Mouse (Mus musculus): ENCODE results near the gene Ccnk. TPM values are rescaled to one million over a fixed set of nuclear protein-coding genes. Genes with fewer than 3 reads are reported as not detected.

Ccnk gene
- polyA plus RNA-seq, 1 experiment from 2014 or later = 3.7 TPM

DNA sequence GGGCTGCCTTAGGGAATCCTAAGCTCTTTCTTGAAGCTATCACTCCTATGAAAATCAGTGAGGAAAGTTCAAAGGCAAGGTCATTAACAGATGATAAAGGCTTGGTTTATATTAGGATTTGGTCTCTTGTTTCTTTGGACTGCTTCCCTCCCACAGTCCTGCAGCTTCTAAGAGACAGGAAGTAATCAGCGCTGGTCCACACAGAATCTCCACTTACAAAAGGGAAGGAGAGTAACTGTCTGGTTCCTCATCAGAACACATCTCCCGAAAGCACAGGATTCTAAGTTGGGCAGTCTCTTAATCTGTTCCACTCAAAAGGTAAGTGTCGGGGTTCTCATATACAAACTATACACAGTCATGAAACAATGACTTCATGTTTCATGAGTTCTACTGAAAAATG is 10.5 kb upstream of the Ccnk start:
- H3K36me3 ChIP-seq = peaks cover 6% of the 10 kb centered on the region; the same call in 1 of the 2 replicates
- H3K9me3 ChIP-seq (replicated peaks) = no peaks in the 10 kb centered on the region
- WGBS = 57% methylated on average over 3 of the region's 3 CpGs
- ATAC-seq (replicated peaks; ENCODE audit: low FRiP score) = no peak
- no peak overlapping the region for H3K9ac ChIP-seq
- H3K27ac ChIP-seq = no peak overlapping the region
- no peak overlapping the region for H3K4me2 ChIP-seq
- H3K4me3 ChIP-seq (replicated peaks) = no peak overlapping the region
- H3K4me1 ChIP-seq = peaks cover 24% of the 10 kb centered on the region
- H3K27me3 ChIP-seq = no peaks in the 10 kb centered on the region

DNA sequence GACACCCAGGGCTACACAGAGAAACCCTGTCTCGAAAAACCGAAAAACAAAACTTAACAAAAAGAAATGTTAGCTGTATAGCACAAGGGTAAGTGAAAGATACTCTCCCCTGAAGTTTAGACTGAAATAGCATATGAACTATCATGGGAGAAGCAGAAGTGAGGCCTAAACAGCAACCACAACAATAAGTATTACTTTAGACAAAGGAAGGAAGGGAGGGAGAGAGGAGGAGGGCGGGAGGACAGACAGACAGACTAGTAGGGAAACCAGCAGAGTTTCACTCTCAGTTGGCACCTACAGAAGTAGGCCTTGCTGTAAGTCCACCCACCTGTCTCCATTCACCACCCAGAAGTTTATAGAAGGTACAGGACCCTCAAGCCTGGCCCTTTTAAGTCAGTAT is 8.9 kb upstream of the Ccnk start:
- H3K9ac ChIP-seq = no peak overlapping the region
- H3K4me1 ChIP-seq = peaks cover 29% of the 10 kb centered on the region
- no peak for ATAC-seq (replicated peaks; ENCODE audit: low FRiP score)
- no peak overlapping the region for H3K4me2 ChIP-seq
- 90% methylated on average over 3 of the region's 3 CpGs for WGBS
- H3K27ac ChIP-seq = no peak overlapping the region
- H3K36me3 ChIP-seq = no peaks in the 10 kb centered on the region
- no peak overlapping the region for H3K4me3 ChIP-seq (replicated peaks)
- no peaks in the 10 kb centered on the region for H3K9me3 ChIP-seq (replicated peaks)
- H3K27me3 ChIP-seq = no peaks in the 10 kb centered on the region

DNA sequence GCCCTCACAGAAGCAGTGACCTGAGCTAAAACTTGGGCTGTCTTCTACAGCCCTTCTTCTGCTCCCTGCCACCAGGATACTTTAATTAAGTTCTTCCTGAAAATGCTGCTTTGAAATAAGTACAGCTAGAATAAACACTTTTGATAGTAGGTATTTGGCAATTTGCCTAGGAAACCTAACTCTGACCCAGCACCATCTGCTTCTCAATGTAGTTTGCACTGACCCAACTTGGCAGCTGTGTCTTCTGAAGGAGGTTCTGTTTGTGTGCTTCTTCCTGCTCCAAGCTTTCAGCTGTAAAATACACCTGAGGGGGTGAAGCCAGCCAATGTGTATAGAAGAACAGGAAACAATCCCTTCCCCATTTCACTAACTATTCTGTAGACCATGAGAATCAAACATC is 8.0 kb upstream of the Ccnk start:
- no peak overlapping the region for H3K4me2 ChIP-seq
- no peaks in the 10 kb centered on the region for H3K27me3 ChIP-seq
- no peaks in the 10 kb centered on the region for H3K9me3 ChIP-seq (replicated peaks)
- H3K4me3 ChIP-seq (replicated peaks) = no peak overlapping the region
- no peak overlapping the region for H3K9ac ChIP-seq
- no peak overlapping the region for H3K27ac ChIP-seq
- H3K4me1 ChIP-seq = peaks cover 32% of the 10 kb centered on the region
- H3K36me3 ChIP-seq = no peaks in the 10 kb centered on the region
- ATAC-seq (replicated peaks; ENCODE audit: low FRiP score) = no peak

DNA sequence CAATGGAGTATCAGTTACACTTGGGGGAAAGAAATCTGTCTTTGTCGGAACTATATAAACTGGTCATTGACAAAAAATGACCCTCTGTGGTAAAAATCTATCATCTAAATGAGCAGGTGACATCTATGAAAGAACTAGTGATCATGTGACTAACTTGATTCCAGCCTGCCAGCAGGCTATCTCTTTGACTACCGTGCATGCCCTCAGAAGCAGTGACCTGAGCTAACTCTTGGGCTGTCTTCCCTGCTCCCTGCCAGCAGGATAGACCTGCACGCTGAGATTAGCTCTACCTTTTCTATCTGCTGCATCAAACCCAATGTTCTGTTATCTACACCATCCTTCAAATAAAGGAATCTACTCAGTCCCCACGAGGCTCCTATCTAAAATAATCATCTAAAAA is 6.7 kb upstream of the Ccnk start:
- Histone ChIP-seq H3K27me3 (no peaks in the 10 kb centered on the region), H3K36me3 (no peaks in the 10 kb centered on the region), H3K9me3 (replicated peaks) (no peaks in the 10 kb centered on the region), H3K4me2 (no peak overlapping the region), H3K27ac (no peak overlapping the region), H3K9ac (no peak overlapping the region), H3K4me1 (peaks cover 41% of the 10 kb centered on the region), H3K4me3 (replicated peaks) (no peak overlapping the region)
- WGBS = 45% methylated on average over 4 of the region's 4 CpGs
- no peak for ATAC-seq (replicated peaks; ENCODE audit: low FRiP score)

DNA sequence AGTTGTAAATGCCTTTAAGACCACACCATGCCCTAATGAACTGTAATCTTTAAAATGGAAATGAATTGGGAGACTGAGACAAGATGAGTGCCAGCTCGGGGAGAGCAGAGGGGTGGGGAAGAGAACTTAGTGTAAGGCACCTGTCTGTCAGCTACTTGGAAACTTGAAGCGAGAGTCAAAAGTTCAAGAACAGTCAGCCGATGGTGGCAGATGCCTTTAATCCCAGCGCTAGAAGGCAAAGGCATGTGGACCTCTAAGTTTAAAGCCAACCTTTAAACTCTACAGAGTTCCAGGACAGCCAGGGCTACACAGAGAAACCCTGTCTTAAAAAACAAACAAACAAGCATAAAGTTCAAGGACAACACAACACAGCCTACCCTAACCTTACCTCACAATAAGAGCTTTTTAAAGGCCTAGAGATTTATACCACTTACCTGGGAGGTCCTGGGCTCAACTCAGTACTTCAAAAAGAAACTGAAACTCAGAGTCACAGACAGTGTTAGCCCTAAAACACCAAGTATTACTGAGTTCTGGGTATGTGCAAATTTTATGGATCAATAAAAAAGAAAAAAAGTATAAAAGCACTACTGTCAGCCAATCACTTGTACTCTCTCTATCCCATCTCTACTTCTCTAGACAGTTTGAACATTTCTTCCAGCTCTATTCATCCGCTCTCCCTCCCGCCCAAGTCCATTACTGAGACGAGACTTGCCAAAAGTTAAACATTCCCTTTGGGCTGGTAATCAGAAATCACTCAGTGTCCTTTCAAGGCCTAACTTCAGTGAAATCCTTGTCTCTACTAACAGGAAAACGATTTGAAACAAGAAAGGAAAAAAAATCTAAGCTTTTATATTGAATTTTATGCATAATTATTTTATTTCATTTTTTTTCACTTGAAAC is 4.5 kb upstream of the Ccnk start:
- Histone ChIP-seq H3K4me3 (replicated peaks) (no peak overlapping the region), H3K9me3 (replicated peaks) (no peaks in the 10 kb centered on the region), H3K4me1 (peaks cover 43% of the 10 kb centered on the region), H3K27ac (no peak overlapping the region), H3K4me2 (no peak overlapping the region), H3K36me3 (no peaks in the 10 kb centered on the region), H3K27me3 (no peaks in the 10 kb centered on the region), H3K9ac (no peak overlapping the region)
- no peak for ATAC-seq (replicated peaks; ENCODE audit: low FRiP score)
- WGBS = 67% methylated on average over 8 of the region's 8 CpGs

DNA sequence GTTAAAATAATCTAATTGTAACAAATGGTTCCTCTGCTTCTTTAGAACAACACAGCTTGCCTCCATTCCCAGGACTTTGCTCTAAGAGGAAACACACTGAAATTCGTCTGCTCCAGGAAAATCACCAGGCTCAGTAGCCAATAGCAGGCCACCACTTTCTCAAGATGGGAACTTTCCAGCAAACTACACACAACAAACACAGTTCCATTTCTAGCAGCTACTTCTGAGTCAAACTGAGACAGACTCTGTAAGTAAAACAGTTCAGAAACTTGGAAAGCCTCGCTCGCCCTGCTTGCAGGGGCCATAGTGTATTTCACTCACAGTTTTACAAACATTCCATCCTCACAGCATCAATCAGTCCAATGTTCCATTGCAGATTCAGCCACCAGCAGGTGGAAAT is 3.0 kb upstream of the Ccnk start:
- H3K4me3 ChIP-seq (replicated peaks) = no peak overlapping the region
- no peaks in the 10 kb centered on the region for H3K36me3 ChIP-seq
- no peaks in the 10 kb centered on the region for H3K9me3 ChIP-seq (replicated peaks)
- no peaks in the 10 kb centered on the region for H3K27me3 ChIP-seq
- no peak for ATAC-seq (replicated peaks; ENCODE audit: low FRiP score)
- H3K9ac ChIP-seq = no peak overlapping the region
- H3K4me1 ChIP-seq = peaks cover 49% of the 10 kb centered on the region
- no peak overlapping the region for H3K4me2 ChIP-seq
- 72% methylated on average over 3 of the region's 3 CpGs for WGBS
- no peak overlapping the region for H3K27ac ChIP-seq

DNA sequence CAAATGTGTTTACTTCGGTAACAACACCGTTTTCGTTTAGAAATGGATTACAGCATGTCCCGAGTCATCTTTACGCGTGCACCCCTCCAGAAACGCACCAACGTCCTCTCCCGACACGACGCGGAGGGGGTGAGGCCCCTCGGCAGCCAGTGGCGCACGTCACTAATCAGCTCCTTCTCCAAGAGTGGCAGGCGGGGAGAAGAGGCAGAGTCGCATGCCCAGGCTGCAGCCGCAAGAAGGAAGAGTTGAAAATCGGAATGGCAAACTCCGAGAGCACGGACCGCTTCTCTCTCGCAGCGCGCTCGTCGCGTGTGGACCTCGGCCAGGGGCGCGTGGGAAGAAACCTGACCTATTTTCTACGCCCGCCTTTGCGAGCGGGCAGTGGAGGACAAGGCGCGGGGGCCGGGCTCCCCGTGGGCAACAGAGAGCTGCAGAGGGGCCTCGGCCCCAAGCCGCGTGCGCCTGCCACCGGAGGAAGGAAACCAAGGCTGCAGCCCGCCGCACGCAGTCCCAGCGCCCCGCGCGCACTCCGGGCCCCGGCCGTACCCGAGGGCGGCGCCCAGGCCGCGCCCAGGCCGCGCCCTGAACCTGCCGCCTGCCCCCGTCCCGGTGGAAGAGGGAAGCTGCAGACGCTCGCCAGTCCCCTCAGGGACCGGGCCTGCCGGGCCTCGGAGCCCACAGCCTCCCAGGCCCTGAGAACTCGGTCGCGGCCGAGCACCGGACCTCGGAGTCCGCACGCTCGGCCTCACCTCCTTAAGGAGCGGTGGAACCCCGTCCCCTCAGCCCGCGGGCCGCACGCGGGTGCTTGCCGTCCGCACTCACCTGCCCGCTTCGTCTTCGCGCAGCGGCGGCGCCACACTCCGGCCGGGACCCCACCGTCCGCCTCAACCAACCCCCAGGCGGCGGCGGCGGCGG is 791 bp upstream of the Ccnk start:
- peak overlapping the region; percentile 98 for H3K9ac ChIP-seq
- peak overlapping the region; percentile 100 for H3K4me3 ChIP-seq (replicated peaks)
- H3K9me3 ChIP-seq (replicated peaks) = no peaks in the 10 kb centered on the region
- H3K4me1 ChIP-seq = peaks cover 32% of the 10 kb centered on the region
- WGBS = under 1% methylated on average over 92 of the region's 103 CpGs
- ATAC-seq (replicated peaks; ENCODE audit: low FRiP score) = peak; percentile 59
- no peaks in the 10 kb centered on the region for H3K27me3 ChIP-seq
- peak overlapping the region; percentile 65 for H3K4me2 ChIP-seq
- peak overlapping the region; percentile 91 for H3K27ac ChIP-seq
- peaks cover 19% of the 10 kb centered on the region for H3K36me3 ChIP-seq

DNA sequence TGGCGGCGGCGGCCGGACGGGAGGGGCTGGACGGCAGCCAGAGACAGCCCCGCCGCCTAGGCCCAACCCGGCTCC is 296 bp upstream of the Ccnk start, which contains the start of gene Setd3:
Gene Setd3 (minus strand): TSS at position 69 of the 75 bp plus-strand sequence.
- no peaks in the 10 kb centered on the region for H3K27me3 ChIP-seq
- WGBS = 1% methylated on average over 9 of the region's 9 CpGs
- peak within 1 kb of the TSS; percentile 98 for H3K9ac ChIP-seq
- peak within 1 kb of the TSS; percentile 87 for H3K4me2 ChIP-seq
- ATAC-seq (replicated peaks; ENCODE audit: low FRiP score) = no peak
- peaks cover 32% of the 10 kb centered on the region for H3K4me1 ChIP-seq
- no peaks in the 10 kb centered on the region for H3K9me3 ChIP-seq (replicated peaks)
- peaks cover 24% of the 10 kb centered on the region for H3K36me3 ChIP-seq
- H3K27ac ChIP-seq = peak within 1 kb of the TSS; percentile 91
- H3K4me3 ChIP-seq (replicated peaks) = peak within 1 kb of the TSS; percentile 100

DNA sequence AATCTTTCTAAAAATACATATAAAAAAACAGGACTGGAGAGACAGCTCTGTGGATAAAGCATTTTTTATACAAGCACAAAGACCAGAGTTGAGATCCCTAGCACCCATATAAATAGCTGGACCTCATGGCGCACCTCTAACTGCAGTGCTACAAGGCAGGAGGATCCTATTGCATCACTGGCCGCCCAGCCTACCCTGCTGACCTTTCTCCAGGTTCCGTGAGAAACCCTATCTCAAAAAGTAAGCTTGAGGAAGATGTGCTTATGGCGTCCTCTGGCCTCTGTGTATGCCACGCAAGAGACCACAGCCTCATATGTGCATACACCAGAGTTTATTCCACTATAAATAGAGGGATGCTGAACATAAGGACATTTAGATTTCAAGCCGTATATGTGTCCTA is 2.3 kb downstream of the Ccnk start:
- H3K36me3 ChIP-seq = peaks cover 48% of the 10 kb centered on the region
- no peak overlapping the region for H3K4me2 ChIP-seq
- H3K27me3 ChIP-seq = no peaks in the 10 kb centered on the region
- no peak for ATAC-seq (replicated peaks; ENCODE audit: low FRiP score)
- H3K4me1 ChIP-seq = peaks cover 20% of the 10 kb centered on the region
- H3K4me3 ChIP-seq (replicated peaks) = no peak overlapping the region
- 88% methylated on average over 6 of the region's 6 CpGs for WGBS
- no peak overlapping the region for H3K9ac ChIP-seq
- H3K27ac ChIP-seq = no peak overlapping the region
- H3K9me3 ChIP-seq (replicated peaks) = no peaks in the 10 kb centered on the region

DNA sequence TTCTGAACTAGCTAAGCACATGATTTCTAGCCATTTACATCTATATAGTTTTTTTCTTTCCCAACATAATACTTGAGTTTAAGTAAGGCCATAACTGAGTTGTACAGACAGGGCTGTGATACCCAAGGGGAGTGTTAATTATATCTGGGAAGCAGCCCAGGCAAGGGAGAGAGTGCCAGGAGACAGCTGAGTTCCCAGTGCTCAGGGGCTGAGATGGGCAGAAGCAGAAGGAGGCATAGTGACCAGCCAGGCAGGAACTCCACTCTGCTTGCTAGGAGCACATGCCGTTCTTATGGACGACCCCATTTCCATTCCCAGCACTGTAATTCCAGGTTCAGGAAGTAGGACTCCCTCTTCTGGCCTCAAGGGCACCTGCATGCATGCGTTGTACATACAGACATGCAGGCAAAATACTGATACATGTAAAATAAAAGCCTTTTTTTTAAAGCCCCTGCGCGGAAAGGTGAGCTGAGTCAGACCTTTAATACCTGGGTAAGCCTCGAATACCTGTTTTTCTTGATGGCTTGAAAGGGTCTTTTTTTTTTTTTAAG is 8.2 kb downstream of the Ccnk start:
- Histone ChIP-seq H3K4me1 (no peaks in the 10 kb centered on the region), H3K36me3 (peaks cover 95% of the 10 kb centered on the region), H3K4me2 (no peak overlapping the region), H3K27me3 (no peaks in the 10 kb centered on the region), H3K9me3 (replicated peaks) (no peaks in the 10 kb centered on the region), H3K9ac (no peak overlapping the region), H3K27ac (no peak overlapping the region), H3K4me3 (replicated peaks) (no peak overlapping the region)
- 86% methylated on average over 6 of the region's 6 CpGs for WGBS
- ATAC-seq (replicated peaks; ENCODE audit: low FRiP score) = no peak

DNA sequence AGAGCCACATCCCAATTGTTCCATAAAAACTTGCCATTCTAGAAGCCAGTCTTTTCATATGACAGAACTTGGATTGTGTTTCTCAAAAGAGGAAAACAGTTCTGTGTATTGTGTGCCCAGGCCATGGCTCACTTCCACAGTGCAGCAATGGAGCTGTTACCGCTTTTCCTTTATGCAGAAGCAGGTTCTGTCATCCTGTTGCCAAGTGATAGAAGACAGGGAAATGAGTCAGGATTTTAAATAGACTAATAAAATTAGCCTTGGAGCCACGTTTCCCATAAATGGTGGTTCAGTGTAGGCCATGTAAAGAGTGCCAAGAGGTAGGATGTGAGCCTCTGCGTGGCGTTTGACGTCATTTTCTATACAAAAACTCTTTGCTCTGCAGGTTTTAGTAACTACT is 14.5 kb downstream of the Ccnk start:
- no peaks in the 10 kb centered on the region for H3K9me3 ChIP-seq (replicated peaks)

DNA sequence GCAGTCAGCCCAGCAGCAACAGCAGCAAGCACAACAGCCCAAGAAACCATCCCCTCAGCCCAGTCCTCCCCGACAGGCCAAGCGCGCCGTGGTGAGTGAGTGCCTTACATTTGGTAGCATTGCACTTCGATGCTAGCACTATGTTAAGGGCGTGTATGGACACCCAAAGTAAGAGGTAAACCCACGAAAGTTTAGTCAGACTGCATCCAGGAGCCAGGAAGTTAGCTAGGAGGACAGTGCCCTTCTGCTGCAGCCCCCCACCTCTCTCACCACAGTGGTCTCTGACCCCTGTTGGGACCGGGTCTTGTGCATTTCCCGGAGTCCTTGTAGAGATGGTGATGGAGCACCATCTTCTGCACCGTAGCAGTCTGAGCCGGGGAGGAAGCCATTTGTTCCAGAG is 16.4 kb downstream of the Ccnk start:
- H3K4me3 ChIP-seq (replicated peaks) = no peak overlapping the region
- H3K4me2 ChIP-seq = no peak overlapping the region
- no peaks in the 10 kb centered on the region for H3K4me1 ChIP-seq
- no peak overlapping the region for H3K27ac ChIP-seq
- 95% methylated on average over 11 of the region's 11 CpGs for WGBS
- ATAC-seq (replicated peaks; ENCODE audit: low FRiP score) = no peak
- H3K27me3 ChIP-seq = no peaks in the 10 kb centered on the region
- H3K9me3 ChIP-seq (replicated peaks) = no peaks in the 10 kb centered on the region
- no peak overlapping the region for H3K9ac ChIP-seq
- peaks cover 99% of the 10 kb centered on the region for H3K36me3 ChIP-seq

More for the DNA sequence above, 14.5 kb downstream of the Ccnk start:
- Histone ChIP-seq H3K36me3 (peaks cover 98% of the 10 kb centered on the region), H3K27me3 (no peaks in the 10 kb centered on the region), H3K4me2 (no peak overlapping the region), H3K4me1 (no peaks in the 10 kb centered on the region), H3K27ac (no peak overlapping the region), H3K9ac (no peak overlapping the region), H3K4me3 (replicated peaks) (no peak overlapping the region)
- WGBS = 92% methylated on average over 5 of the region's 5 CpGs
- ATAC-seq (replicated peaks; ENCODE audit: low FRiP score) = no peak

Data from kidney, embryonic 15.5 days (tissue).